Mouse (Mus musculus) neural tube, embryonic 14.5 days (tissue): ENCODE results near the gene Copg1. TPM values are rescaled to one million over a fixed set of nuclear protein-coding genes. Genes with fewer than 3 reads are reported as not detected.

Experiments
- polyA plus RNA-seq: library from polyadenylated mRNA; unstranded; fragments of >200 nt; fragmentation: Nextera tagmentation; extraction: Ambion mirVana; gene quantifications from 2 replicates; pipeline ENCODE4 v1.2.1, GENCODE M21; 2014

The Copg1 gene
- polyA plus RNA-seq, 1 experiment from 2014 or later: 202 TPM

Other genes with a start within 250 kb of the Copg1 start
- gene Aplf, start 215.6 kb upstream of the Copg1 start, polyA plus RNA-seq: 9.7 and 10.2 TPM in 2 replicates
- gene Efcc1, start 156.9 kb upstream of the Copg1 start, polyA plus RNA-seq: 4.6 TPM in 2 replicates
- 0.32 and 0.73 TPM in 2 replicates for gene Gp9, start 109.7 kb upstream of the Copg1 start, polyA plus RNA-seq
- gene Rab43, start 75.7 kb upstream of the Copg1 start, polyA plus RNA-seq: 8.9 and 12.3 TPM in 2 replicates
- 1.9 and 3.9 TPM in 2 replicates for gene Gm45140, start 52.0 kb upstream of the Copg1 start, polyA plus RNA-seq
- 25.1 and 27.2 TPM in 2 replicates for gene Isy1, start 49.0 kb upstream of the Copg1 start, polyA plus RNA-seq
- gene Cnbp, start 36.7 kb upstream of the Copg1 start, polyA plus RNA-seq: 529 and 532 TPM in 2 replicates
- 41.7 and 46.6 TPM in 2 replicates for gene Hmces, start 26.1 kb downstream of the Copg1 start, polyA plus RNA-seq
- gene H1fx, start 93.8 kb downstream of the Copg1 start, polyA plus RNA-seq: 20.4 and 20.8 TPM in 2 replicates
- 388 and 401 TPM in 2 replicates for gene Rab7, start 157.5 kb downstream of the Copg1 start, polyA plus RNA-seq
- 288 and 309 TPM in 2 replicates for gene Rpn1, start 196.7 kb downstream of the Copg1 start, polyA plus RNA-seq